Mouse (Mus musculus) layer of hippocampus, postnatal 25 days (tissue): ENCODE results near the gene Fam162a. TPM values are rescaled to one million over a fixed set of nuclear protein-coding genes. Genes with fewer than 3 reads are reported as not detected.
"Not testable (repeated sequence)": the region's sequence is repeated elsewhere in the genome, so short reads cannot be mapped to it uniquely, and the experiment has no call there.

ENCODE experiments used
- DNase-seq, 2 experiments: peaks; one replicate each; pipeline ENCODE4 v3.0.0; 2022; ENCODE audit warnings: mixed read lengths in 2 of 2, low spot score in 1 of 2; ENCODE audit errors: extremely low spot score in 1 of 2
- total RNA-seq, 2 experiments: library from RNA; stranded (reverse); gene quantifications; 2 replicates each; pipeline ENCODE4 v1.2.3; 2021

Fam162a gene
- total RNA-seq, result 10 to 100 TPM; 83.0 to 93.8 TPM

DNA sequence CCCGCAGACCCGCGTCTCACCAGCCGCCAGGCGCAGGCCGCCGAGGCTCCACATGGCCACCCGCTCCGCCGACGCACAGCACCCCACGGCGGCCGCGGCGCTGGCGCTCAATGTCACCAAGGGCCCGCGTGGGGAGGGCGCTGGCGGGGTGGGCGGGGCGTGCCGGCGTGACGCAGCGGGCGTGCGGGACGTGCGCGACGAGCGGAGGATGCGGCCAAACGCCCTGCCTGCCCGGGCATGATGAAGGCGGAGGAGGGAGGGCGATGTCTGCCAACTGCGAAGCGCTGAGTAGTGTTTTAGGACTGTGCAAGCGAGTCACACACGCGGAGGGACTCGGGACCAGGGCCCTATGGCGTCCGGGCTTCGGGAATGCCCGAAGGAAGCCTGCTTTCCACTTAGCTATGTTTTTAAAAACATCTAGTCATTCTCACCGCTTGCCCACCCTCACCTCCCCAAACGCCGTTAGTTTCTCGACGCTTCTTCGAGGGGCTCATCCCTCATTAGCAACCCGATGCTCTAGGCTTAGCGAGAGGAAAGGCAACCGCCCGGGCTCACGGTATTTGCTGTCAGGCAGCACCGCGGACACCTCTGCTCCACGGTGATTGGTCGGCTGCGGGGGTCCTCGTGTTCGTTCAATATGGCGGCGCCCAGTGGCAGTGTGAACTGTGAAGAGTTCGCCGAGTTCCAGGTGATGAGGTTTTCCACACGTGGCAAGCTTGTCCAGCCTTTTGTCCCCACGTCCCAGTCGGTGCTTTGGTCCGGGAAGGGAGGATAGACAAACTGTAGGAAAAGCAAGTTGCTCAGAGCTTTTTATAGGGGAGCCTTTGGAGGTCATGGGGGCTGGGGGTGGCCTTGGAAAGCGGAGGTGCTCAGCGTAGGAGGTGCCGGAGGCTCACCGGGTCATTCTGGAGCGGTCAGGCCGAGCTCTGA is at the start of gene Fam162a, which contains the start of gene Ccdc58:
Gene Fam162a, minus strand, starts transcription at position 145 of the 930 bp plus-strand sequence.
Gene Ccdc58, plus strand, starts transcription at position 236 of the 930 bp plus-strand sequence.
- peak; percentile 88 to 93 for DNase-seq

DNA sequence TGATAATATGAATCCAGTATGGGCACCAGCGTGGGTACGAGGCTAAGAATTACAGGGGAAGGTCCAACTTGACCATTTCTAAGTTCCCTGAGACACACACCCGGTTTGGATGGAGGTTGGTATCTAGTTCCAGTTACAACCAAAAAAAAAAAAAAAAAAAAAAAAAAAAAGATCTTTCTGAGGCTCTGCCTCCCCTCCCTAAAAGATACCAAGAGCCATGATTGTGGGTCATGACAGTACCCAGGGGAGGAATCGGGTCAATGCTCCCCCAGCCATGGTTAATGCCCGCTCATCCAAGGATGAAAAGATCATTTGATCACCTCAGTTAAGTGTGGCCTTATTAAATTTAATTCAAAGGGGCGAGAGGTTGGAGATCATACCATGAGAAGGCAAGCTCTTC is 44.4 kb upstream of the Fam162a start:
- DNase-seq, result not testable (repeated sequence)

DNA sequence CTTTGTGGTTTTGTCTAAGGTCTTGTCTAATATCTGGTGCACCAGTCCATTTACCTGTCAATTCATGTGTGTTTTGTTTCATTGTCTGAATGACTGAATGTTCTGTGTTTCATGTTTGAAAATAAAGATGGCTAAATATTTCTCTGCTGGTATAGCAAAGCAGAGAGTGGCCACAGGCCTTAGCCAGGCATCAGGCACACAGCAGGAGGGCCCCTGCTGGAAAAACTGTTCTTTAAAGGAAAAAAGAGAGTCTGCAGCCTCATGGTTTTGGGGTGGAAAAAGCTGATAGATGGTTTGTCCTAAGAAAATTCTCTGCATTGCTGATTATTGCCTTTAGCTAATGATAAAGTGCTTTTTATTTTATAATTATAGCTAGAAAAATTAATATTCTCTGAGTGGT is 40.1 kb upstream of the Fam162a start:
- not testable (repeated sequence) for DNase-seq

DNA sequence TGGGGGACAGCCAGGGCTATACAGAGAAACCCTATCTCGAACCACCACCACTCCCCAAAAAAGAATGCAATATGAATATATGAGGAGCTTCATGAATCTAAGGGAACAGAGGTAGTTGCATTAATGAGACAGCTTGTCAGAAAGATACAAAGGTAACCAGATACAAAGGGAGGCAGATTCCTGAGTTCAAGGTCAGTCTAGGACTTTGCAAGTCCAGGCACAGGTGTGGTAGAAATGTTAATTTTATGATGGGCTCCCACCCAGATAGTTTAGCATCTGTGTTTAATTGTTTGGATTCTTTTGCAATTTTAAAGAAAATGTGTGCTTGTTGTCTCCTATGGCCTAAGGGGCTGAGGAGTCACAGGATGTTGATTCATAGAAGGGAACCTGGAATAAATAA is 30.8 kb upstream of the Fam162a start:
- DNase-seq, result no peak

DNA sequence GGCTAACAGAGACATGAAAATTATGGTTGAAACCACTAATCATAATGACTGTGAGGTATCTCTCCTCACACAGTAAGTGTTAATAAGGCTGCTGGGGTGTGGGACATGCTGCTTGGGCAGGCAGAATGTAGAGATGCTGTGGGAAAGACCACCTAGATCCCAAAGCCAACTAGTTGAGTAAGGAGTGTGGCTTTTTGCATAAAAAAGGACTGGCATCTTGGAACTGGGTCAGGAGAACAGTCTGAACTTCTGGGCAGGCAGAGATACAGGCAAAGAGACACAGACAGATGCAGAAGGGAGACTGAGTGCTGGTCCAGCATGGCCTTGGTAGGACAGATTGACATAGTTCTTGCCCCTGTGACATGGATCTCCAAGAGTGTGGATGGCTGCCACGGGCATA is 30.1 kb upstream of the Fam162a start:
- DNase-seq, result no peak

DNA sequence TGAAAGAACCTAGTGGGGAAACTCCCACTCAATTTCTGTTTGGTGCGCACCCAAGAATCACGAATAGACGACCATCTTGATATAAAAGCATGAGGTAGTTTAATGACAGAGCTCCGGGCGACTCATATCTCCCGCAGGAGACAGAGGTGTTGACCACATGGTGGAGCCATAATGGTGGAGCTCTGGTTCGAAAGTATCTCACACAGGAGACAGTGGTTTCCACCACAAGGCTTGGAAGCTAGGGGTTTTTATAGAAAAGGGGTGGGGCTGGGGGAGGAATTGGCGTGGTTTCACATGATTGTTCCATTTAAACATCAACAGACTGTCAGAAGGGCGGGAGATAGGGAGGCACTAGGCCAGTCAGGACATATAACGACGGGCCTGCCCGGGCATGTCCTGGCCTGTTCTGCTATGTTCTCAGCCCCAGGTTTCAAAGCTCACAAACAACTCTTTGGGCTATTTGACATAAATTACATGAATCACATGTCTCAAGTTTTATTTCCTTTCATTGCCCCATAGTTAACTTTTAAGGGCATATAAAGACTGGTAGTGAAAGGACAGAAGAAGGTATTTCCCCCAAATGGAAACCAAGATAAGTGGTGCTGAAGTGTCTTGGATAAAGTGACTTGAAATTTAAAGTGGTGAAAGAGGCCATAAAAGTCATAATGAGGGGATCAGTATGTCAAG is 26.6 kb upstream of the Fam162a start:
- not testable (repeated sequence) for DNase-seq

DNA sequence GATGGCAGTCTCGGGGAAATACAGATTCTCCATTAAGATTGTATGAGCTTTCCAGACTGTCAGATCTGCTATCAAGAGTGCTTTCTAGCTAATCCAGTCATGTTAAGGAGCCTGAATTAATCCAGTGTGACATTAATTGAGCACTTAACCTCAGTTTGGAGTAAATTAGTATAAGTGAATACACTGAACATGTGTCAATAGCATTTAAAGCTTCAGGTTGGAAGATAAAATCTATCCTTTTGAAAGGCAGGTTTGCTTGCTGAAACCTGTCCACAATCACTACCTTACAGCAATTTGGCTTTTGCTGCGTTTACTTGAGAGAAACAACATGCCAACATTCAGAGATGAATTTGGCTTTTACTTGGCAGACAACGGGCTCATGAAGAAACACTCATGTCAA is 22.7 kb upstream of the Fam162a start:
- no peak for DNase-seq

DNA sequence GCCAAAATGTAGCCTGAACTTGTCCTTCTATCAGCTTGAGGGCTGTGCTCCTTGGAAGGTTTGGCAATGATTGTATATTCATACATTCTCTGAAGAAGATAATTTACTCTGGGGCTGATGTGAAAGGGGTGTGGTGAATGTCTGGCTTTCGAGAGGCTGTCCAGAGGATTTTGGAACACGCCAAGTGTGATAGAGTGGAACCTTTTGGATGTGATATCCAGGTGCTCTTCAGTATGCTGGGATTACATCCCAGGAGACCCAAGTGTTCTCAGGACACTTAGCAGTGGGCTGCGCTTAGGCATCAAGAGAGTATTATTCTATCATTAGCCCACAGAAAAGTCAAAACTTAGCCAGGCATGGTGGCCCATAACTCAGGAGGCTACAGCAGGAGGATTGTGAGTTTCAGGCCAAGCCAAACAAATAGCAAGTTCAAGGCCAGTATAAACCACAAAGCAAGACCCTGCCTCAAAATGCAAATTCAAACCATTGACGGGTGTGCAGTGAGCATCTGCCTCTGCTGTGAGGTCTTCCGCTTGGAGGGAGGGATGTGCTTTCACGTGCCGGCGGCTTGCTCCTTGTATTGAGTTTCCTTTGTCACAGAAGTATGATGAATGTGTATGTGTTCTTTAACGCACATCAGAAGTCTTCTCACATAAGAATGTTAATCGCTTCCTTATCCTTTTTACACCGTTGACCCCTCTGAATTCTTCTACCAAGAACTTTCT is 19.6 kb upstream of the Fam162a start:
- DNase-seq, result no peak

DNA sequence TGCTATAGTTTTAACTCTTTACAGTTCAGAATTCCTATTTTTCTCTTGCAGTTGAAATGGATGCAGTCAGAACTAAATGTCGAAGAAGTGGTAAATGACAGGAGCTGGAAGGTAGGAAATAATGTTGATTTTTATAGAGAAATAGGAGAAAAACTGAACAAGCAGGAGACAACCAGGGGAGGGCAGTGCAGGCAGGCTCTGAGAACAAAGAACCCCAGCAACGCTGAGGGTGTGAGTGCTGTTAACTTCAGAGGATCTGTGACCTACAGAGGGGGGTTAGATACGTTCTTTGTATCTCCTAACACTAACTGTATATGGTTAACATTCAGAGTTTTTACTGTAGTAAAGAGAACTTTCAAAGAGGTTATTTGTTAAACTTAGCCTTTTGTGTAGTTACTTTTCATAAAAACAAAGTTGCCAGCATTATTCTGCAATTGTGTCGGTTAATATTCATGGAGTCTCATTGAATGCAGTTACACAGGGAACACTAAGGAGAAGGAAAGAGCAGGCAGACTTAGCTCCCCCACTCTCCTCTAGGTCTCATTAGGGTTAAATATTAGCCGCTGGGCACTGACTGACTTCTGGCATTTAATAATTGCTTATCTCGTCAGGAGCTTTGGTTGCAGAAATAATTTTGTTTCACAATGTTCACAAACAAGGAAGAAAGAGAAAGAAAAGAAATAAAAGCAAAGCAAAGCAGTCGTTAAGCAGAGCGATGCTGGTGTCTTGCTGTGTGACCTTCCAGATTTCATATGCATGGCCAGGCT is 18.6 kb upstream of the Fam162a start:
- DNase-seq, result no peak

DNA sequence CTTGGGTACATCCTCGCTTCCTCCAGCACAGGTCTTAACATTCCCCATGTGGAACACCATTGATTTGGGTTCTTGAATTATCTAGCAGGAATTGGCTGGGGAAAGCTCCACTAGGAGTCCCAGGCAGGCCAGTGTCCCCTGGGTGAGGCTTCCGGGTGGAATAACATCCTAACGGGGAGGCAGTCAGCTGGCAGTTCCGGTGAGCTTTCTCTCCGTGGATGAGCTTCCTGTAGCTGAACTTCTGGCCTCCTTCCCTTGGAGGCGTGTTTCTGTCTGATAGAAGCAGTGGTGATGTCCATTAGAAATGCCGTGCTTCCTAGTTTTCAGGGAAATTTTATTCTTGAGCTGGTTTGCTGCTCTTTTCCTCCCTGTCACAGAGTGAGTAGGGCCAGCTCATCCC is 17.7 kb upstream of the Fam162a start:
- DNase-seq, result no peak

DNA sequence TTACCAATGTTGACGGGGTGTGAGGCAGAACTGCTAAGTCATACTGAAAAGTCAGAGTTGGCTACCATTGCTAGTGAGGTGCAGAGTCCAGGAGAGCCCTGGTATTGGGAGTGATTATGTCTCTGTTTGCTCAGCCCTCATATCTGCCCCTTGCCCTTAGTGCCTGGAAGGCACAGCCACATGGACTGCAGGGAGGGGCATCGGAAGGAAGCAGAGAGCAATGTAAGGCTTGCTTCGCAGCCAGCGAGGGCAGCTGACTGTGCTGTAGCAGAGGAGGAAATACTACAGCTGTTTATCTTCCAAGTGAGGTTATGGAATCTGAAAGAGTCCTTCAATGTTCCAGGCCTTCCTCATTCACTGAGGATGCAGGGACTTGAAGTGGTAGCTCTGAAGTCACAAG is 16.5 kb upstream of the Fam162a start:
- DNase-seq, result no peak

DNA sequence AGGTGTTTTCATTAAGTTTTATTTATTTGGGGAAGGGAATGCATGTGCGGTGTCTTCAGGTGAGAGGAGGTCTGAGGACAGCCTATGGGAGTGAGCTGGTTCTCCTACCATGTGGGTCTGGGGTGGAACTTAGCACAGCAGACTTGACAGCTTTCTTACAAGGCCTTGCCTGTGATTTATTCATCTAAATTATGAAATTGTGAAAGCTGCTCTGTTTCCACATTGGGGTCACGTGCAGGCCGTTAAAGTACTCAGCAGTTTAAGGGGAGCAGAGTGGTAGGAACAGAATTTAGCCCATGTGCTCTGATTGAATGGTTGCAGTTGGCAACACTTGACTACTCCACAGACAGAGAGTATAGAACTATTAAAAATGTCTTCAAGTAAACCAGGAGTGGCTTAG is 8.5 kb upstream of the Fam162a start:
- DNase-seq, result no peak

DNA sequence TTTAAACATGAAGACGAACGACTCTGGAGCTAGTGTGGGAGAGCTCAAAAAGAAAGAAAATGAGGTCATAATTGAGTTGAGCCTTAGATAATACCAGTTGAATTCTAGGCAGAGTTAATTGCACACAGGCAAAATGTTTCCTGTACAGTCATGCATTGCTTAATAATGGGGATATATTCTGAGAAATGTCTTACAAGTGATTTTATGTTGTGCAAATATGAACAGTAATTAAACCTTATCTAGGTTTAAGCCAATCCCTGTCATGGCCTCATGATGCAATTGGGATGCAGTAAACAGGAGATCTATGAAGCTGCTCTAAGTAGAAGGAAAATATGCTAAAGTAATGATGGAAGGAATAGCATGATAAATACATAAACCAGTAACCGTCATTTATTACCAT is 3.4 kb upstream of the Fam162a start:
- no peak for DNase-seq

DNA sequence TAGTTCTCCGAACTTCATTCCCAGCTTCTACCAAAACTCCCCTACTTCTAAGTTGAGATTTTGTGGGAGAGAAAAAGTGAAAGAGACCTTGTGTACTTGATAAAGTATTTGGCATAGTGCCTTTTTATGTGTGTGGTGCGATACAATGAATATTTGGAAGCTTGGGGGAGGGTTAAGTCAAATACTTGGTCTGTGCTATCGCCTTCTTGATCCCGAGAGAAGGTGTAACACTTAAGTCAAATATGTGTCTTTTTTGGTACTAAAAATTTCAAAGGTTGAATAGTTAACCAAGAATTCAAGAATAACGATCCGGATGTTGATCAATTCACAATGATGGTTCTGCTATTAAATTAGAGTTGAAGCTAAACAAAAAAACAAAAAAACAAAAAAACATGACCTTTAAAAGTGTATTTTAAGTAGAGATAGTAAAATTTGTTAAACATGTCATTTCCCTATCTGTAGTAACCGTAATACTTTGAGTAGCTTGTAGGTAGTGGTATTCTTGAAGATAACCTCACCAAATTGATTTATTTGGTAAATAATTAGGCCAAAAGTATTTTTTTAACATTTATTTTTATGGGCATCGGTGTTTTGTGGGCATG is 1.1 kb upstream of the Fam162a start:
- no peak for DNase-seq

DNA sequence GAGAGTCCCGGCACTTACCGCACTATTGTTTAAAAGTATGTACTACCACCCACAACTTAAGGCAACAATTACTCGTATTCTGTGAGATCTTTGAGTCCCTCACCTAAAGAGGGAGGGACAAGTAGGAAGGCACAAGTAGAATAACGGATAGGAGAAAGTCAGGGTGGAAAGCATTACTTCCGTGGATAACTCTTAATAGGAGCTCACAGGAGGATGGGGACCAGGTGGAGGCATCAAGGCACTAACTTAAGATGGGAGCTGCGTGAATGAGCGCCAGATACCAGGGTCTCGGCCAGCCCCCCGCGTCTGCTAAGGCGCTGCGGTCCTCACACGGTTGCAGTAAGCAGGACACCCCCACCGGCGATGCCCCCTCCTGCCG is 334 bp downstream of the Fam162a start:
- DNase-seq, result no peak

DNA sequence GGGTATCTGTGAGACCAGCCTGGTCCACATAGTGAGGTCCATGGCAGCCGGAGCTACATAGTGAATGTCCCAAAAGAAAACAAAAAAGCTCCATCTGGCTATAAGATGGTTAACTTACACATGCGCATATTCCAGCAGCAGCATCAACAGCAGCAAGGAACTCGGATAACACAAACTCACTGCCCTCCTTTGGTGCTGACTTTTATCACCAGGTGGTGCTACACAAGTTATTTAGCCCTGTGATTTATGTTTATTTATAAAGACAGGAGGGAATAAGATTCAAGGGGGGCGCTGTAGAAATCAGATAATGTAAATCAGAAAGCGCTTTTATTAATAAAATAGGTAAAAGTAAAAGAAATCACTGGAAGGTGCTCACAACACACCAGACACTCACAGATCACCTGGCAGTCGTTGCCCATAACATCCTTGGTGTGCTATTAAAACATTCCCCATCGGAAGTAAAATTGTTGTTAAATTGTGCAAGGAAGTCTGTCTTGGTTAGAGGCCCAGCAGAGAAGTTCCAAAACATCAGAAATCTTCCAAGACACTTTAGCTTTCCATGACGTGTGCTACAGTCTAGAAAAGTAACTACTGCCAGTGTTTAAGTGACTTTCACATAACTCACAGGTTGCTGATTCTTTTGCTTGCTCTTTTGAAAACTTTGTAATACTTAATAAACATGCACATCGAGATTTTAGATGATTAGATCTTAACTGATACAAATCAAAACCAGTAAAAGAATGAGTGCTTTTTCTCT is 1.4 kb downstream of the Fam162a start:
- DNase-seq, result no peak

DNA sequence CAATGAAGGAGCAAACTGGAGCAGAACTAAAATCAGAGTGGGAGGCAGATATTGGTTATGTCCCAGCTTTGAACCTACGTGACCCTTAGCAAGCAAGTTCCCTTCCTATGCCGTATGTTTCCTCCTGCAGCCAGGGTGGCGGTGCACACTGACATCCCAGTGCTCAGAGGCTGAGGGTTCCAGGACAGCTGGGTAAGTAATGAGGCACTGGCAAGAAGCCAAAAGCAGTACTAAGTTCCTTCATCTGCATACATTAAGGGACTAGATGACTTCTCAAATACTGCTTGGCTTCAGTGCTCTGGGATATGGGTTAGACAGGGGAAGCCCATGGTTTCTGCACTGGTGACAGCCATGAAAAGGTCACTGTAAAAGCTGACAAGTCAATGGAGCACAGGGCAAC is 3.0 kb downstream of the Fam162a start:
- no peak for DNase-seq

DNA sequence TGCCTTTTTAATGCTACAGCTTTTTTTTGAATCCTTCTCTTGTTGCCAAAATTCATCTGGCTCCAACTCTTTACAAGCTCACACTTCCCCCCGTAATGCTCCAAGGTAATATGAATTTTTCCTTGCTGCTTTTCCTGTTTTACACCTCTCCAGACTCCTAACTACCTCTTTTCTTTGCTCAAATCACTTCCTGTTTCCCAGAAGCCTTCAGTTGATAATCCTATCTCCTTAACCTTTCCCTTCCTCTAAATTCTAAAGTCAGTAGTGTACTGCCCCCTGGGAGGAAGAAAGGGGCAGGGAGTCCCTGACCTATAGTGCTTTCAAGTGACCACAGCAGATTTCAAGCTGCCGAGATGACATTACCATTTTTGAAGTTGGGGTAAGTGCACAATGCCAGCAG is 3.7 kb downstream of the Fam162a start:
- no peak for DNase-seq

DNA sequence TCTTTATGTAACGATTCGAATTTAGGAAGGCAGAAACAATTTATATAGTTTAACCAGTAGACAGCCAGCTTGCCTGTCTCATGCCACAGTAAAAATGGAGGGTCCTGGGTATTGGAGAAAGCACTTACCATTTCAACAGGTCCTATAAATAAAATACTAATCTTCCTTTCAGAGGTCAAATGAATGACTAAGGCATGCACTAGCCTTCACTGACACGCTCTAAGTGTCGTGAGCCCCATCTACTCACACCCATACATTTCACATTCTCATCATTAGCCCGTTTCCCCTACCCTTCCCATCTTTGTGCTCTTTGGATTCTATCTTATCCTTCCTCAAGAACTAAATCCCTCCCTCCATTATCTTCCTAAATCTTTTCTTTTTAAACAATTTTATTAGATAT is 6.5 kb downstream of the Fam162a start:
- no peak for DNase-seq
